Mouse (Mus musculus) bone marrow macrophage, adult 2 months (primary cell): ENCODE measurements around the gene Pmpca. TPM values are rescaled to one million over a fixed set of nuclear protein-coding genes. Genes with fewer than 3 reads are reported as not detected.

Source experiments
- H3K27ac ChIP-seq: 2 replicates; pipeline ENCODE4 v1.5.1; 2012; ENCODE audit warnings: low read depth, low read length; ENCODE audit not compliant: insufficient read depth
- H3K4me1 ChIP-seq: 2 replicates; pipeline ENCODE4 v1.6.1; 2012; ENCODE audit warnings: low read length; ENCODE audit not compliant: control insufficient read depth, insufficient read depth
- H3K4me3 ChIP-seq: 2 replicates; pipeline ENCODE4 v1.5.1; 2012; ENCODE audit warnings: mild to moderate bottlenecking, low read length, moderate library complexity; ENCODE audit not compliant: insufficient read depth
- CTCF ChIP-seq: IDR thresholded peaks from 2 replicates; pipeline ENCODE4 v1.5.1; 2012; ENCODE audit warnings: low read depth, mild to moderate bottlenecking, low read length, moderate library complexity
- POLR2A ChIP-seq: IDR thresholded peaks from 2 replicates; pipeline ENCODE4 v1.6.1; 2012; ENCODE audit warnings: mild to moderate bottlenecking, low read depth, low read length, borderline replicate concordance
- polyA plus RNA-seq: library from polyadenylated mRNA; stranded (reverse); fragments of >200 nt; gene quantifications from 2 replicates; pipeline ENCODE4 v1.2.4, GENCODE M21; 2012; ENCODE audit not compliant: missing spikeins, insufficient read depth, insufficient read length

Gene Pmpca
- polyA plus RNA-seq, 1 experiment, result 51.6 TPM

- TF ChIP-seq CTCF (no peak), POLR2A (no peak)
- peaks cover 10% of the 10 kb centered on the region for H3K4me1 ChIP-seq
- H3K27ac ChIP-seq, result no peak overlapping the region
- H3K4me3 ChIP-seq, result peak overlapping the region; percentile 74
Measured at GRCm38 (mm10) chr2:26443876-26444275, 54.7 kb downstream of the Pmpca start.

- no peak for TF ChIP-seq POLR2A
- no peak for TF ChIP-seq CTCF
- H3K4me3 ChIP-seq, result peak overlapping the region; percentile 74
- H3K4me1 ChIP-seq, result peaks cover 10% of the 10 kb centered on the region
- peak overlapping the region; percentile 39 for H3K27ac ChIP-seq
Measured at GRCm38 (mm10) chr2:26444368-26444767, 55.2 kb downstream of the Pmpca start.

- no peak for TF ChIP-seq CTCF
- TF ChIP-seq POLR2A, result no peak
Measured at GRCm38 (mm10) chr2:26444946-26445665, 56.0 kb downstream of the Pmpca start, which contains the start of gene Sec16a. TSS of gene Sec16a (minus strand) at chr2:26445216.

GRCm38 (mm10) chr2:26445666-26446445 is 56.7 kb downstream of the Pmpca start:
- no peak for TF ChIP-seq POLR2A
- H3K4me3 ChIP-seq, result peak overlapping the region; percentile 83
- peak overlapping the region; percentile 72 for H3K27ac ChIP-seq
- H3K4me1 ChIP-seq, result peaks cover 10% of the 10 kb centered on the region

More at GRCm38 (mm10) chr2:26444946-26445665, 56.0 kb downstream of the Pmpca start, which contains the start of gene Sec16a:
- peaks cover 10% of the 10 kb centered on the region for H3K4me1 ChIP-seq
- H3K4me3 ChIP-seq, result peak within 1 kb of the TSS; percentile 83
- peak within 1 kb of the TSS; percentile 72 for H3K27ac ChIP-seq

GRCm38 (mm10) chr2:26446671-26447070 is 57.5 kb downstream of the Pmpca start:
- peak overlapping the region; percentile 83 for H3K4me3 ChIP-seq
- no peak for TF ChIP-seq CTCF
- no peak for TF ChIP-seq POLR2A
- H3K4me1 ChIP-seq, result peaks cover 10% of the 10 kb centered on the region
- H3K27ac ChIP-seq, result no peak overlapping the region

Other genes with a start within 250 kb of the Pmpca start
- not detected in 2 replicates for gene Lhx3, start 181.1 kb upstream of the Pmpca start, polyA plus RNA-seq
- 4.2 and 5.6 TPM in 2 replicates for gene Qsox2, start 151.8 kb upstream of the Pmpca start, polyA plus RNA-seq
- not detected in 2 replicates for gene Ccdc187, start 94.8 kb upstream of the Pmpca start, polyA plus RNA-seq
- 5.3 and 5.5 TPM in 2 replicates for gene Gpsm1, start 73.8 kb upstream of the Pmpca start, polyA plus RNA-seq
- 11.9 and 12.5 TPM in 2 replicates for gene Dnlz, start 37.2 kb upstream of the Pmpca start, polyA plus RNA-seq
- gene Card9, start 28.4 kb upstream of the Pmpca start, polyA plus RNA-seq, result 72.6 and 76.8 TPM in 2 replicates
- gene Snapc4, start 8.7 kb upstream of the Pmpca start, polyA plus RNA-seq, result 16.3 and 18.3 TPM in 2 replicates
- gene Entr1, start within 50 bp of the Pmpca start, polyA plus RNA-seq, result 61.5 and 70.4 TPM in 2 replicates
- 19.0 and 20.6 TPM in 2 replicates for gene Inpp5e, start 19.9 kb downstream of the Pmpca start, polyA plus RNA-seq
- gene Sec16a, start 55.9 kb downstream of the Pmpca start, polyA plus RNA-seq, result 26.4 and 41.7 TPM in 2 replicates
- gene Notch1, start 127.3 kb downstream of the Pmpca start, polyA plus RNA-seq, result 27.6 and 36.4 TPM in 2 replicates
- gene Egfl7, start 190.7 kb downstream of the Pmpca start, polyA plus RNA-seq, result 1.5 TPM in 1 of 2 replicates, not detected in the other
- not detected in 2 replicates for gene Gm20532, start 197.3 kb downstream of the Pmpca start, polyA plus RNA-seq
- gene Agpat2, start 215.1 kb downstream of the Pmpca start, polyA plus RNA-seq, result 35.3 and 38.5 TPM in 2 replicates
- gene Fam69b, start 239.1 kb downstream of the Pmpca start, polyA plus RNA-seq, result not detected in 2 replicates